Mouse (Mus musculus) activated CD4-positive, CD25-positive, alpha-beta regulatory T cell, adult 4 months (primary cell): ENCODE results near the gene Wnk1. TPM values are rescaled to one million over a fixed set of nuclear protein-coding genes. Genes with fewer than 3 reads are reported as not detected.

Experiments
- ATAC-seq: one replicate; pipeline ENCODE4 v1.8.0; 2017
- polyA plus RNA-seq, 2 experiments: library from polyadenylated mRNA; unstranded; fragments of 100-300 nt; shearing (Covaris generic); gene quantifications; one replicate each; pipeline ENCODE4 v1.2.1; 2017

The Wnk1 gene
- polyA plus RNA-seq, 2 experiments from 2014 or later, result 91.0 to 116 TPM

DNA sequence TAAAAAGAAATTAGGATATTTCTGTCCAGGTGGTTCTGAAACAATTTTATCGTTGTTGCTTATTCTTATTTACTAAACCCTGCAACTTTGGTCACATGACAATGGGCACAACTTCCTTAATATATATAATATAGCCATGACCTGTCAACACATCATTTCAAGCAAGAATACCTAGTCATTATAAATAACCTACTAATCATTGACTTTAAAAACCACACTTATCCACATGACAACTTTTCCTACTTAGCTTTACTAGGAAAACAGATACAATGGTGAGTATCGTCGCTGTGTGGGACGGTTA lies 2.0 kb upstream of the Wnk1 start:
- ATAC-seq, result no peak

DNA sequence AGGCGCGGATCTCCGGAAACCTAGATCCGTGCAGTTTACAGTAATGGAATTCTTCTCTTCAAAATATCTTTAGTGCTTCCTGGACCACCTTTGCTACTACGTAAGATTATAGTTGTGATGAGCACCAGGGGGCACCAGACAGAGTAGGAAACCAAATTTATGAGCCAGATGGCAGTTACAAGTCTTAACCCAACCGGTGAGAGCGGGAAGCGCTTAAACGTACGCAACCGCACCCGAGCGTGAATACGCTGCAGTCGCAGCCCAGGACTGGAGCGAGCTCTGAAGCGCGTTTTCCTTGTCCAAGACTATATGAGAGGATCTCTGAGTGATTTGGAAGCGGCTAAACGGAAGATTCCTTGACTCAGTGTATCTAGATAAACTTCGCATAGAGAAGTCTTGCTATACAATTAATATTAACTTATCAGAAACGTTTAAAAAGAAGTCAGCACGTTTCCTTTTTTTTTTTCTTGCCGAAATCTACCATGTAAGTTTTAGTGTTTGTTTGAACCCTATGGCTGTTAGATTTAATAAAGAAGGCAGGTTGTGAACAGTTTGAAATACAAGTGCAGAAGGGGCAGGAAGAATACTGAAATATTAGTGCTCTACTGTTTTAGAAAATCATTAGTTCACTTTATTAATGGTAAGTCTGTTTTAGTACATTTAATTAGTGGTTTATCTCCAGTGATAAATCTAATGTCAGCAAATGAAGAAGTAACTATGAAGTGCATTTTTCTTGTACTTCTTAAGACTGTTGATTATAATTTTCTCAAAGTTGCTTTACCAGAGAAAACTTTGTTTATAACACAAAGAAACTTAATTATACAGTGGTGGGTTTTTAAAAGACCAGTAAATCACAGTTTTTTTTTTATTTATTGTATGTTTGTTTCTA lies 1.4 kb upstream of the Wnk1 start:
- peak; percentile 60 for ATAC-seq

DNA sequence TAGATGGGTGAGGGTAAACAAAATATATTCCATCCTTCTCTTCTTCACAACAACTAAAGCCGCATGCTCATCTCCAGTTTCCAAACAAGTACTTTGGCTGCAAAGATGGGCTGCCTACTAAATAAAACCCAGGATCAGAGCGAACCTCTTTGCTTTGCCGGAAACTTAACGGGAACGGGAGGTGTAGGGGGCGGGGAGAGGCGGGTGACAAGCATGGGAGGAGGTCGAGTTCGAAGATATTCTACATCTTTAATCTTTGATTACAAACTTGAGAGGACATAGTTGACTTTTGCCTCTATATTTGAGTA lies 738 bp upstream of the Wnk1 start:
- no peak for ATAC-seq

DNA sequence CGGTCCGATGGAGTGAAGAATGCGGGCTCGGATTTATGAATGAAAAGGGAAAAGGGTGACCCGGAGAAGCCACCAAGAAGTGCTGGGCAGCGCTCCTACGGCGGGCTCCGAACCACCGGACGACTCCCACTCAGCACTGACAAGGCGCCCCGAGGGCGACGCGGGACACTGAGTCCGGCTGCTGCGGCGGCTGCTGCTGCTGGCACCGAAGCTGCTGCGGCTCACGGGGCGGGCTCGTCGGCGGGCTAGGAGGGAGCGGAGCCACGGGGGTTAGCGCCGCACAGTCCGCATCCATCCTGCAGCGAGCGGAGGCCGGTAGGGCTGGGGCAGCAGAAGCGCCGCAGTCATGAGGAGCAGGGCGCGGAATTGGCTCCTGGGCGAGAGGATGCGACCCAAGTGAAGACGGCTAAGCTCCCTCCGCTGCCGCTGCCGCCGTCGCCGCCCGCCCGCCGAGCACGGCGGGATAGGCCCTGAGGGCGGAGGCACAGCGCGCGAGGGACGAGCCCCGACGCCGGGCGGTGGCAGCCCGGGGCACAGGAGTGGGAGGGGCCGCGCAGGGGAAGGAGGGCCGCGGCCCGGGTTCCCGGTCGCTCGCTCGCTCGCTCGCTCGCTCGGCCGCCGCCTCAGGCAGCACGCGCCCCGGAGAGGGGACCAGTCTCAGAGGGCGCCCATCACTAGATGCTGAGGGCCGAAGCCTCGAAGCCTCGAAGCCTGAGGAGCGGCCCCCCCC lies 671 bp downstream of the Wnk1 start:
- peak; percentile 35 for ATAC-seq

DNA sequence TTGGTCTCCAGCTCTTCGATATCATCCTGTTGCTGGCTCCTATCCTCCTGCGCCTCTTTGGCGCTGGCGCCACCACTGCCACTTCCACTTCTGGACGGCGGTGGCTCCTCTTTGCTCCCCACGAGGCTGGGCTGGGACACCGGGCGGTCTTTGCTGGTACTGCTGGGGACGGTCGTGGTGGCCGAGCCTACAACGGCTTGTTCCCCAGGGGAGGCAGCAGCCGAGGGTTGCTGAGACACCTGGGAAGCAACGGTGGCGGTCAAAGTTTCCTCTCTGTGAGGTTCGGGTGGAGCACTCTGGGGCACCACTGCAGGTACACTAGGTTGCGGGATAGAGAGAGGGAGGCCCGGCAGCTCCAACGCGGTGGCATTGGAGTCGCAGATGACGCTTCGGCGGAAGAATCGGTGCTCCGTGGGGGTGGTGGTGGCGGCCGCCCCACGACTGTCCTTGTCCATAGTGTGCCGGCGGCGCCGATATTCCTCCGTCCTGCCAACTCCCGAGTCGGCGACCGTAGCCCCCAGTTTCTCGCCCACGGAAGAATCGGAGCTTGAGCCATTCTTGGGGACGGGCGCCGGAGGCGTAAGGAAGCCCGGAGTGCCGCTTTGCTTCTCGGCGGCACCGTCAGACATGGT lies 1.4 kb downstream of the Wnk1 start:
- peak; percentile 21 for ATAC-seq

DNA sequence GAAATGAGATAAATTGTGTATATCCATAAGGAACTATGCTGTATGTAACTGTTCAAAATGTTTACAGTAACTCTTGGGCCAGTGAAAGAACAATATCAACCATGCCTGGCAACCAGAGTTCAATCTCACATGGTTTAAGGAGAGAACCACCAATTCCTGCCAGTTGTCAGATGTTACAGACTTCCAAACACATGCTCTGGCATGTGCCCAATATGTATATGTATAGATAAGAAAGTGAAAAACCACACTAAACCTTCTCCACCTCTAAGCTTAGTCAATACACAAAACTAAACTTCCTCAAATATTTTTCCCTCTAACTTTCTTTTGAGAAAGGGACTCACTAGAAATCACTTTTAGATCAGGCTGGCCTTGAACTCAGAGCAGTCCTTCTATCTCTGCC lies 13.9 kb downstream of the Wnk1 start:
- no peak for ATAC-seq

DNA sequence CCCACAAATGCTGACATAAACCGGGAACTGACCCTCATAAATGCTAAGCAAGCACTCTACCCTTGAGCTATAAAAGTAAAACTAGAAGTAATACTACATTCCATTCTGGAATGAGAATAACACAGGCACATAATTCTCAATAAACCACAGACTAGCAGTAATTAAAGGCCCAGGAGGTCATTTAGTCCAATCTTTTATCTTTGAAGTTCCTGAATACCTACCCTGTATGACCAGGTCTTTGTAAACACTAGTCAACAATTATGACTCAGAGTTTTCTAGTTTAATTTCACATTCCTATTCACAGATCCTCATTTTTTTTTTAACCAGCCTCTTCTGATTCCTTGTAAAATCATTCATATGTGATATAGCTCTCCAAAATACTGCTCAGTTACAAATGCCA lies 14.7 kb downstream of the Wnk1 start:
- ATAC-seq, result no peak

DNA sequence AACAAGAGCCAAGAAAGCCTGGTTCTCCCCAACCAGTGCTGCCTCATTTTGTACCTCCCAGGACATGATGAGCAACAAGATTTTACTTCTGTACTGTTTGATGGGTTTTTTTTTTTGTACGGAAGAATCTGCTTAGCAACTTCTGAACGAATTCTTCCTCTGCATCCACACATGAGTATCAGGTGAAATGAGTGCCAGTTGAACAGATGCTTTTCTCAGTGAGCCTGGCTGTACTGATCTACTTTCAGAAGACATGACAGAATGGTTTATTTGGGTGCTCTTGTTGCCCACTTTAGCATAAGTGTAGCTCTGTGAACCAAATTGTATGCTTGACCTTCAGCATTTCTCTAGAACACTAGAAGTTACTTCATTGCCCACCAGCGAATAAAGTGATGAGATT lies 16.4 kb downstream of the Wnk1 start:
- no peak for ATAC-seq

DNA sequence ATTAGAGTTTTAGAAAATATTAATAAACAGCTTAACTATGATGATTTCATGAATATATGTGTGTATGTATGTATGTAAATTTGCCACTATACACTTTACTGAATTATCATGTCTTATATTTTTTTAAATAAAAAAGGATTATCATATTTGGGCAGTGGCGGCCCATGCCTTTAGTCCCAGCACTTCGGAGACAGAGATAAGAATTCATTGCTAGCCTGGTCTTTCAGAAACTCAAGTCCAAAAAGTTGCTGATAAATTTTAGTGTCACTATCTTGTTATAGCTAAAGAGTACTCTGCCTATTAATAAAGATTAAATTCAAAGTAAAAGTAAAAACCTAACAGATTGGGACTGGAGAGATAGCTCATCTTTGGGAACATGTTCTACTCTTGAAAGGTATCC lies 18.8 kb downstream of the Wnk1 start:
- ATAC-seq, result no peak

DNA sequence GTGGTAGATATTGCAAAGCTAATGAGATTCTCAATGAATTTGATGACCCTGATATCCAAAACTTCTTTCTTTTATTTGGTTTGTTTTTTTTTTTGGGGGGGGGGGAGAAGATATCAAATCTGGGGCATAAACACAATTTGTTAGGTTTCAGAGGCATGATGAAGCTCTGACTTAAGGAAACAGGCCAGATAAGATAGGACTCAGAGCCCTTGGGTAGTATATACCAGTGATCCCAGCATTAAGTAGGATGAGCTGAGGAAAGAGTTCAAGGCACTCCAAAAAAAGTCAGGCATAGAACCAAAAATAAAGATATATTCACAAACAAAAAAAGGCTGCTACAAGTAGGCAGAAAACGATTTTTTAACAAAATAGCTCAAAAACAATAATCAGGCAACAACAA lies 25.3 kb downstream of the Wnk1 start:
- ATAC-seq, result no peak

DNA sequence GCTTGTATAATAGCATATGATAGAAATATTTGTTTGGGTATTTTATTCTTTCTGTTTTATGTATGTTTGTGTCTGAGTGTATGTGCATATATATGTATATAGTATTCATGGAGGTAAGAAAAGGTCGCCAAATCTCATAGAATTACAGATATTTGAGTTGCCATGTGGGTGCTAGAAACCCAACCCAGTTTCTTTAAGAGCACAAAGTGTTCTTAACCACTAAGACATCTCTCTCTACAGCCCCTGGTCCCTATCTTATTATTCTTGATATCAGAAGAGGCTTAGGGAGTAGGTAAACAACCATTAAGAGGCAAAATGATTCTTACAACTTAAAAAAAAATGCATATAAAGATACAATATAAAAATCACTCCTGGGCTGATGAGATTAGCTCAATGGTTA lies 27.0 kb downstream of the Wnk1 start:
- ATAC-seq, result no peak

DNA sequence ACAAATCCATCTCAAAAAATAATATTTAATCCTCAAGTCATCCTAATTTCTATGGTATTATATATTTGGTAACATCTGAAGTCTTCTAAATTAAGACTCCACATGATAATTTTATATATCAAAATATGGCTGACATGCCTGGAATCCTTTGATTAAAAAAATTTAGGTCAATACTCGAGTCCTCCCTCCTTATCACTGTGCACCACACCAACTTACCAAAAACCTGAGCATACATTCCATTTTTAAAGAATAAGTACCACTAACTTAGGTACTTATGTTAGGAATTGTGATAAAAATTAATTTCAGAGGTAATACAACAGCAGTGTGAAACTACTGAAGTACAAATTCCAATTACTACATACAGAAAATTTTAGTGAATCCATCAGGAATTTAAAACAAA lies 27.5 kb downstream of the Wnk1 start:
- ATAC-seq, result no peak

DNA sequence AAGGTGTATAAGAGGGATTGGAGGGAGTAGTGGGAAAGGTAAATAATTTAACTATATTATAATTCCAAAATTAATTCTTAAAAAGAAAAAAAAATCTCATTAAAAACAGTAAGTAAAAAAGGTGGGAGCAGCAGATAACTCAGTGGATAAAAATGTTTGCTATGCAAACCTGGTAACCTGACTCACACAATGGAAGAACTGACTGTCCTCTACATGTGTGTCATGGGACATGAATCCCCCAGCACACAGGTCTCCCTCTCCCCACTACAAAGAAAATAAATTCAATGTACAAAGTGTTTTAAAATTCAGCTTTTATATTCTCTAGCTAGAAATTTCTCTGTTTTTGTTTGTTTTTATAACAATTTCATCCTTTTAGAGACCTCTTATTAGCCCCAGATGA lies 27.9 kb downstream of the Wnk1 start:
- no peak for ATAC-seq

DNA sequence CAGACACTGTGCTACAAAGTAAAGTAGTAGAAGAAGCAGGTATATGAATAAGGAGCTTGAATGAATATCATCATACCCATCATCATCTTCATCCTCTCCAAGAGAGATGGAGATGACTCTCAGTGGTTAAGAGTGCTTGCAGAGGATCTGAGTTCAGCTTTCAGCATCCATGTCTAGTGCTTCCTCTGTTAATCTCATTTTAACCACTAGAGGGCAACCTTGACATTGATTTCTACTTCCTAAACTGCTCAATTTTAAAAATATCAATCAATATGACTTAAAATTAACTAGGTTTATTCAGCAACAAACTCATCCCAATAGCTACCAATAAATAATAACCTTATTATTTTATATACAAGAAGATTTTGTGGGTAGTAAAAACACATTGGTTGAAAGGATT lies 36.8 kb downstream of the Wnk1 start:
- peak; percentile 66 for ATAC-seq

DNA sequence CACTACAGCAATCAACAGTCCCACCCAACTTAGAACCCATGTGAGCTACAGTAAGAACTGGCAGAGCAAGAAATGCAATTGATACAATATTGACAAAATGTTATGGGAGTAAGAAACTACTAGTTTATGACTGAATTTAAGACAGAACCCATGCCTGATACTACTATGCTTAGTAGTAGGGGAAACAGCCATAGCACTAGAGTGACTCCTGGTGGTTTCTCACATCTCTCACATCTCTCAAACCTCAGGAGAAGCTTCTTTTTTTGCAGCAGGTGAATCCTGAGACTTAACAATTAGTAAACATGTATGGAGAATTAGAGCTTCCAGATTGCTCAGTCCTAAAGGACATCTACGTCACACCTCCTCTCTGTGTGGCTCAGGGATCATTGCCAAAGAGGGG lies 42.0 kb downstream of the Wnk1 start:
- no peak for ATAC-seq

DNA sequence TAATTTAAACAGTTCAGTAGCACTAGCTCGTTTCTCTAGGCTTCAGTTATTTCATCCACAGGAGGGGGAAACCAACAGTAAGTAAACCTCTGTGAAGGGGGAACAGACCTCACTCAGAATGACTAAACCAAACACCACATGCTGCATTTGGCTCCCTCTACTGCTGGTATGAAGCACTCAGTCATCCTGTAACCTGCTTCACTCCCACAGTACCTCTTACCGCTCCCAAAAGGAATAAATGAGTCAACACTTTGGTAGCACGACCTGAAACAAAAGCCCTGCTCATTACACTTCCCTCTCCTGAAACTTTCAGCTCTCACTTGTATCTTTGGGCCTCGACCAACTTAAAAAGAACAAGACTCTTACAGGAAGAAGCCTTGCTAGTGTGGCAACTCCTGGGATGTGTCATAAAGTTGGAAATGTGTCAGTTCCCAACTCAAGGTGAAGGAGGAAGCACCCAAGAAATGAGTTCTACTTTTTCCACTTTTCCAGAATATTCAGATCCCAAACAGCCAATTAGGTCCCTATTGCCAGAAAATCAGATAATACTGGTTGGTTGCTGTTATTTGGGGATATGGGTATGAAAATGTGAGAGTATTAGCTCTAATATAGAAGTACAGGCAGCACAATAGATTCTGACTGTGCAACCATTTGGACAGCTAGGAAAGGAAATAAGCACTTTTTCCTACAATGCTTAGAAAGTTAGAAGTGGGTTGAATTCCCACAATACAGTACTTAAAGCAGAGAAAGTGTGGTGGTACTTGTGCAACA lies 114.1 kb downstream of the Wnk1 start:
- no peak for ATAC-seq

DNA sequence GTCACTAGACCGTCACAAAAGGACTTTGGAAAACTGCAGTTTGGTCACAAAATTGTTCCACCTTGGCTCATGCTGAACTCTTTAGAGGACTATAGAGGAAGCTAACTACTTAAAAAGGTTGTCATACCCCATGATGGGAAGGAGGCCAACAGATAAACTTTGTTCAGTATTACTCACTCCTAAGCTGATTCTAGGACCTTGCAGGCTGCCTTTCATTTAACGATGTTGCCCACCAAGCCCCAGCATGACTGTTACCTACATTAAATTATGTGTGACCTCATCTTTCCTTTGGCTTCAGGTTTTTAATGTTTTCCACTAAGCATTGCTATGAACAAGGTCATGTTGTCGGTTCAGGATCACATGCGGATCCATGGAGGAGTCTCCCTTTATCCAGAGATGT lies 115.9 kb downstream of the Wnk1 start:
- no peak for ATAC-seq

DNA sequence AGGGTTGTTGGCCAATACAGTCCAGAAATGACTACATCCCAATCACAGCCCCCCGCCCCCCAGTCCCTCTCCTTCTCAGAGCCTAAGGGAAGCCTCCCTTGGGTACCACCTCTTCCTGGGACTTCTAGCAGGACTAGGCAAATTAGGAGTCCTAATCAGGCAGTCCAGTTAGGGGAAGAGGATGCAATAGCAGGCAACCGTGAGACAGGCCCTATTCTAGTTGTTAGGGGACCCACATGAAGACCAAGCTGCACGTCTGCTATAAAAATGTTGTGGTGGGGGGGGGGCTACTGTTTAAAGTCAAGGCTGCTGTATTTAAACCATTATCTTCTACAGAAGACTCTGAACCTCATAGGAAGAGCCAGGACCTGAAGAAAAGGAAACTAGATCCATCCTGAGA lies 116.3 kb downstream of the Wnk1 start:
- no peak for ATAC-seq

DNA sequence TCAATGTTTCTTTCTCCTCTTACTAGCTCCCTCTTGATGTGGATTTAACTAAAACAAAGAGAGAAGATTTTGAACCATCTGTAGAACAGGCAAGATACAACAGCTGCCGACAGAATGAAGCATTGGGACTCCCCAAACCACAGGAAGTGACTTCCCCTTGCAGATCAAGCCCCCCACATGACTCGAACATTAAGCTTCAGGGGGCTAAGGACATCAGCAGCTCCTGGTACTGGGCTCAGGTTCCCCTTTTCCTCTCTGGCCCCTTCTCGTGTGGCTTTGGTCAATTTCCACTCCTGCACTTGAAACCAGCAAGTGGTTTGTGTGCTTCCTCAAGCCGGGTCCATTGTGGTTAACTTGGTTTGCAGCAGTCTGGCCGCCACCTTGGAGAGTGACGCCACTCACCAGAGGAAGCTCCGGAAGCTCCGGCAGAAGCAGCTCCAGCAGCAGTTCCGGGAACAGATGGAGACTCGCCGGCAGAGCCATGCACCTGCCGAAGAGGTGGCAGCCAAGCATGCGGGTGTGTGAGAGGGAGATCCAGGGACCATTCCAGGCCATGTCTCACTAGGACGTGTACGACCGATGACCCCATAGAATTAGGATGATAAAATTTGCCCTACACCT lies 119.8 kb downstream of the Wnk1 start:
- peak; percentile 10 for ATAC-seq

DNA sequence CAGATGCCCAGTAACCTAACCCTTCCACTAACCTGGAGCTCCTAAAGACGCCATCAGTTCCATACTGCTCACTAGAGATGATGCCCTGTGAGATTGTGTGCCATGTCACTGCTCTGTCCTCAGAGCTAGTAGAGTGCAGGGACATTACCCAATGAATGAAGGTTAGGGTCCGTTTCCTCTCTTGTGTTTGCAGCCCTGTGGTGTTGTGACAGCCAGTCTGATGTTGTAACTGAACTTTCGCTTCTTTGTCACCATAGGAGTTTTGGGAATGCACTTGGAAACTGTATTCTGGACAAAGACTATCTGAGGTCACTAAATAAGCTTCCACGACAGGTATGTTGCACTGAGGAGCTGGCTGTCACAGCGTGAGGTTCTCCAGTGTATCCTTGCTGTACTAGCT lies 122.8 kb downstream of the Wnk1 start:
- no peak for ATAC-seq

DNA sequence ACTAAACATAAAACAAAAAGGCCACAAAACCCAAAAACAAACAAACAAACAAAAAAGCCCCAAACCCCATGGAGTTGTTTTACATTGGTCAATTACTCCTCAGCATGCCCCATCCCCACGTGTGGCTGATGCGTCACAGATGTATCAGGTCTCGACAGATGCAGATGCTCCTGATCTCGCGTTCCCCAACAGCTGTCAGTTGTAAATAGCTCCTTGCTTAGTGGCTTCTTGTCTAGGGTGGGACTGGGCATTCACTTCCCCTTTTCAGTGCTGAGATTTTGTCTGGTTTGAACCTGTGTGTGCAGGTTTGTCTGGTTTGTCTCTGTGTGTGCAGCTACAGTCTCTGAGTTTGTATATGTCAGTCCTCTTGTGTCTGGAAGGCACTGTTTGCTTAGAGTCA lies 126.4 kb downstream of the Wnk1 start:
- ATAC-seq, result no peak

DNA sequence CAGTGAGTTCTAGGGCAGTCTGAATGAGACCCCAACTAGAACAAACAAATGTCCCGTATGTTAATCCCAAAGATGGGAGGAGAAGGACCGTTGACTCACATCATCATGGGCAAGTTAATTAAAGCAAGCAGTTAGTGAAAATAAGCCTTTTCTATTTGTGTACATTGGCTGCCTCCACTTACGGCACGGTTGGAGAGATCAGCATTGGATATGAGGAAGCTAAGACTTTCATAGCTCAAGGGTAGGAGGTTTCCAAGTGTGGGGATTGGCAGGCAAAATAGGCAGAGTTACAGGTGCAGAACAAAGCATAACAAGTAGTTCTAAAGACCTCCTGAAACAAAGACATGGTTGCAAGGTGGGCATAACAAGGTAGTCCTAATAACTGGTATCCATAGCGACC lies 133.0 kb downstream of the Wnk1 start:
- ATAC-seq, result no peak
